Mouse (Mus musculus): ENCODE results near the gene Hoxb1. TPM values are rescaled to one million over a fixed set of nuclear protein-coding genes. Genes with fewer than 3 reads are reported as not detected.

The Hoxb1 gene
- total and polyA plus RNA-seq, 2 experiments from 2014 or later = not detected

DNA sequence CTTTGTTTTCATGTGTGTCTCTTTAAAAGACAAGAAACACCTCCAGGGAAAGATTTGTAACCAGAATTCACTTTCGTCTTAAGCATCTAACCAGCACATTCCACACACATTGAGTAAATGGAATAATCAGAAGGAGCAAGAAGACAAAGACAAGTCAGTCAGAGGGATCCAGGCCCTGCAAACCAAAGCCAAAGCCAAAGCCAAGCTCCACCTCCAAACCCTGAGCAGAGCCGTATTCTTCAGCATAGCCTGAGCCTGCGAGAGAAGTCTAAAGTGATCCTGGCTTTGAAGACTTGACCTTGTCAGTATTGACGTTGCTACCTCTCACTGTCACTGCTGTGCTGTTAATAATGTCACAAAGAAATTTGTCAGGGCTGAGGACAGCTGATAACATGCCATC lies 40.0 kb downstream of the Hoxb1 start:
- no peak overlapping the region for H3K9ac ChIP-seq (replicated peaks; ENCODE audit: low read depth, low read length)
- ATAC-seq (ENCODE audit: insufficient read depth, low read depth) = no peak

GRCm38 (mm10) chr11:96407191-96408072 lies 41.9 kb downstream of the Hoxb1 start:
- H3K9ac ChIP-seq (replicated peaks; ENCODE audit: low read depth, low read length) = no peak overlapping the region
- no peak overlapping the region; the same call in 1 of the 2 replicates for H3K27ac ChIP-seq (ENCODE audit: low read depth)
- H3K27me3 ChIP-seq (ENCODE audit: control insufficient read depth, insufficient read depth, low read length) = peaks cover 82% of the 10 kb centered on the region

More for the DNA sequence above, 40.0 kb downstream of the Hoxb1 start:
- no peaks in the 10 kb centered on the region for H3K36me3 ChIP-seq (replicated peaks; ENCODE audit: control insufficient read depth, insufficient read depth, low read length)
- no peak overlapping the region for H3K4me2 ChIP-seq (ENCODE audit: low read depth, low read length)
- 0 out of 2 replicates have a peak, but pooled peaks cover 5% of the 10 kb centered on the region for H3K4me1 ChIP-seq (ENCODE audit: control insufficient read depth, insufficient read depth)
- 37% methylated on average over 4 of the region's 4 CpGs for WGBS
- H3K4me3 ChIP-seq (ENCODE audit: low read depth, low read length) = no peak overlapping the region
- H3K27me3 ChIP-seq (ENCODE audit: control insufficient read depth, insufficient read depth, low read length) = peaks cover 91% of the 10 kb centered on the region
- no peak for TF ChIP-seq CTCF (IDR thresholded peaks at IDR 0.05; ENCODE audit: low read depth)
- TF ChIP-seq EP300 (IDR thresholded peaks at IDR 0.05; ENCODE audit: low read depth) = no peak
- DNase-seq (ENCODE audit: low spot score) = no peak
- H3K27ac ChIP-seq (ENCODE audit: low read depth) = no peak overlapping the region
- H3K9me3 ChIP-seq (replicated peaks; ENCODE audit: control insufficient read depth, low read length) = no peaks in the 10 kb centered on the region

GRCm38 (mm10) chr11:96408234-96409010 lies 42.9 kb downstream of the Hoxb1 start:
- 0 out of 2 replicates have a peak, but pooled peaks cover 12% of the 10 kb centered on the region for H3K4me1 ChIP-seq (ENCODE audit: control insufficient read depth, insufficient read depth)
- H3K27ac ChIP-seq (ENCODE audit: low read depth) = no peak overlapping the region
- no peak for ATAC-seq (ENCODE audit: insufficient read depth, low read depth)
- H3K27me3 ChIP-seq (ENCODE audit: control insufficient read depth, insufficient read depth, low read length) = peaks cover 82% of the 10 kb centered on the region
- DNase-seq (ENCODE audit: low spot score) = no peak
- no peak overlapping the region for H3K9ac ChIP-seq (replicated peaks; ENCODE audit: low read depth, low read length)
- H3K4me2 ChIP-seq (ENCODE audit: low read depth, low read length) = no peak overlapping the region
- no peaks in the 10 kb centered on the region for H3K9me3 ChIP-seq (replicated peaks; ENCODE audit: control insufficient read depth, low read length)
- no peaks in the 10 kb centered on the region for H3K36me3 ChIP-seq (replicated peaks; ENCODE audit: control insufficient read depth, insufficient read depth, low read length)
- TF ChIP-seq EP300 (IDR thresholded peaks at IDR 0.05; ENCODE audit: low read depth) = no peak
- no peak overlapping the region for H3K4me3 ChIP-seq (ENCODE audit: low read depth, low read length)
- 56% methylated on average over 14 of the region's 14 CpGs for WGBS

More at GRCm38 (mm10) chr11:96407191-96408072, 41.9 kb downstream of the Hoxb1 start:
- Histone ChIP-seq H3K9me3 (replicated peaks; ENCODE audit: control insufficient read depth, low read length) (no peaks in the 10 kb centered on the region), H3K36me3 (replicated peaks; ENCODE audit: control insufficient read depth, insufficient read depth, low read length) (no peaks in the 10 kb centered on the region), H3K4me3 (ENCODE audit: low read depth, low read length) (peak overlapping the region; percentile 27), H3K4me1 (ENCODE audit: control insufficient read depth, insufficient read depth) (0 out of 2 replicates have a peak, but pooled peaks cover 5% of the 10 kb centered on the region), H3K4me2 (ENCODE audit: low read depth, low read length) (peak overlapping the region; percentile 46)
- peak; percentile 40 for DNase-seq (ENCODE audit: low spot score)
- WGBS = 4% methylated on average over 36 of the region's 36 CpGs
- TF ChIP-seq EP300 (IDR thresholded peaks at IDR 0.05; ENCODE audit: low read depth) = no peak
- TF ChIP-seq CTCF (IDR thresholded peaks at IDR 0.05; ENCODE audit: low read depth) = peak; percentile 70
- peak; percentile 55; the same call in 1 of the 2 replicates for ATAC-seq (ENCODE audit: insufficient read depth, low read depth)

- no peak for TF ChIP-seq CTCF (IDR thresholded peaks at IDR 0.05; ENCODE audit: low read depth)
- no peak for TF ChIP-seq EP300 (IDR thresholded peaks at IDR 0.05; ENCODE audit: low read depth)
- Histone ChIP-seq H3K36me3 (replicated peaks; ENCODE audit: control insufficient read depth, insufficient read depth, low read length) (no peaks in the 10 kb centered on the region), H3K9ac (replicated peaks; ENCODE audit: low read depth, low read length) (no peak overlapping the region), H3K27me3 (ENCODE audit: control insufficient read depth, insufficient read depth, low read length) (peaks cover 65% of the 10 kb centered on the region), H3K27ac (ENCODE audit: low read depth) (no peak overlapping the region), H3K4me1 (ENCODE audit: control insufficient read depth, insufficient read depth) (0 out of 2 replicates have a peak, but pooled peaks cover 12% of the 10 kb centered on the region), H3K4me2 (ENCODE audit: low read depth, low read length) (no peak overlapping the region), H3K9me3 (replicated peaks; ENCODE audit: control insufficient read depth, low read length) (no peaks in the 10 kb centered on the region), H3K4me3 (ENCODE audit: low read depth, low read length) (no peak overlapping the region)
- no peak for ATAC-seq (ENCODE audit: insufficient read depth, low read depth)
- DNase-seq (ENCODE audit: low spot score) = no peak
- WGBS = 58% methylated on average over 5 of the region's 5 CpGs
These were observed 45.5 kb downstream of the Hoxb1 start for GRCm38 (mm10) chr11:96411019-96411418.

GRCm38 (mm10) chr11:96411934-96412333 lies 46.4 kb downstream of the Hoxb1 start:
- WGBS = 75% methylated on average over 4 of the region's 4 CpGs
- H3K4me2 ChIP-seq (ENCODE audit: low read depth, low read length) = no peak overlapping the region

More at GRCm38 (mm10) chr11:96411934-96412333, 46.4 kb downstream of the Hoxb1 start:
- Histone ChIP-seq H3K36me3 (replicated peaks; ENCODE audit: control insufficient read depth, insufficient read depth, low read length) (no peaks in the 10 kb centered on the region), H3K27ac (ENCODE audit: low read depth) (no peak overlapping the region), H3K4me3 (ENCODE audit: low read depth, low read length) (no peak overlapping the region), H3K4me1 (ENCODE audit: control insufficient read depth, insufficient read depth) (0 out of 2 replicates have a peak, but pooled peaks cover 12% of the 10 kb centered on the region), H3K9me3 (replicated peaks; ENCODE audit: control insufficient read depth, low read length) (no peaks in the 10 kb centered on the region), H3K27me3 (ENCODE audit: control insufficient read depth, insufficient read depth, low read length) (peaks cover 61% of the 10 kb centered on the region), H3K9ac (replicated peaks; ENCODE audit: low read depth, low read length) (no peak overlapping the region)
- ATAC-seq (ENCODE audit: insufficient read depth, low read depth) (no peak), DNase-seq (ENCODE audit: low spot score) (no peak)
- no peak for TF ChIP-seq CTCF (IDR thresholded peaks at IDR 0.05; ENCODE audit: low read depth)
- TF ChIP-seq EP300 (IDR thresholded peaks at IDR 0.05; ENCODE audit: low read depth) = no peak

All from heart, postnatal 0 days (tissue).